Mouse (Mus musculus) stomach, embryonic 14.5 days (tissue): Measurements from ENCODE around the gene Rpl39. TPM values are rescaled to one million over a fixed set of nuclear protein-coding genes. Genes with fewer than 3 reads are reported as not detected.

ENCODE experiments used
- ATAC-seq: fragments of 200-750 bp; cut with Nextera tagmentation; 2 replicates; pipeline ENCODE4 v1.8.0; 2017; ENCODE audit warnings: low read depth, moderate TSS enrichment; ENCODE audit not compliant: insufficient number of reproducible peaks, insufficient read depth, low FRiP score
- H3K27ac ChIP-seq: fragments of 300-500 bp; sonication (generic); 2 replicates; pipeline ENCODE4 v1.5.1; 2014; ENCODE audit warnings: mild to moderate bottlenecking, low read length, moderate library complexity, mixed read lengths
- H3K27me3 ChIP-seq: fragments of 300-500 bp; sonication (generic); 2 replicates; pipeline ENCODE4 v1.6.1; 2014; ENCODE audit warnings: low read length, control low read depth, mixed read lengths; ENCODE audit not compliant: control insufficient read depth, insufficient read depth
- H3K36me3 ChIP-seq: fragments of 300-500 bp; sonication (generic); 2 replicates; pipeline ENCODE4 v1.6.1; 2014; ENCODE audit warnings: mild to moderate bottlenecking, control low read depth, low read length, moderate library complexity, mixed read lengths; ENCODE audit not compliant: control insufficient read depth, insufficient read depth
- H3K4me1 ChIP-seq: fragments of 300-500 bp; sonication (generic); 2 replicates; pipeline ENCODE4 v1.6.1; 2014; ENCODE audit warnings: low read length, control low read depth, mixed read lengths; ENCODE audit not compliant: control insufficient read depth, insufficient read depth
- H3K4me2 ChIP-seq: fragments of 300-500 bp; sonication (generic); replicated peaks from 2 replicates; pipeline ENCODE4 v1.6.1; 2014; ENCODE audit warnings: low read depth, low read length, control low read depth
- H3K4me3 ChIP-seq: fragments of 300-500 bp; sonication (generic); 2 replicates; pipeline ENCODE4 v1.5.1; 2014; ENCODE audit warnings: low read depth, low read length, control low read depth
- H3K9ac ChIP-seq: fragments of 300-500 bp; sonication (generic); replicated peaks from 2 replicates; pipeline ENCODE4 v1.6.1; 2014; ENCODE audit warnings: low read depth, mild to moderate bottlenecking, control low read depth, low read length, moderate library complexity, mixed read lengths
- H3K9me3 ChIP-seq: fragments of 300-500 bp; sonication (generic); 2 replicates; pipeline ENCODE4 v1.6.1; 2016; ENCODE audit warnings: low read depth, low read length, control low read depth; ENCODE audit not compliant: control insufficient read depth
- WGBS: fragments of 180-500 bp; shearing (Covaris S2); extraction: QIAGEN DNeasy Blood & Tissue Kit; methylation state at CpG from one replicate; pipeline ENCODE4 v1.1.7; 2014; 5-methylcytosine and 5-hydroxymethylcytosine counted together
- polyA plus RNA-seq: library from polyadenylated mRNA; unstranded; fragments of >200 nt; fragmentation: Nextera tagmentation; extraction: Ambion mirVana; gene quantifications from 2 replicates; pipeline ENCODE4 v1.2.1, GENCODE M21; 2014

Rpl39 gene
- 674 and 682 TPM in 2 replicates for polyA plus RNA-seq

DNA sequence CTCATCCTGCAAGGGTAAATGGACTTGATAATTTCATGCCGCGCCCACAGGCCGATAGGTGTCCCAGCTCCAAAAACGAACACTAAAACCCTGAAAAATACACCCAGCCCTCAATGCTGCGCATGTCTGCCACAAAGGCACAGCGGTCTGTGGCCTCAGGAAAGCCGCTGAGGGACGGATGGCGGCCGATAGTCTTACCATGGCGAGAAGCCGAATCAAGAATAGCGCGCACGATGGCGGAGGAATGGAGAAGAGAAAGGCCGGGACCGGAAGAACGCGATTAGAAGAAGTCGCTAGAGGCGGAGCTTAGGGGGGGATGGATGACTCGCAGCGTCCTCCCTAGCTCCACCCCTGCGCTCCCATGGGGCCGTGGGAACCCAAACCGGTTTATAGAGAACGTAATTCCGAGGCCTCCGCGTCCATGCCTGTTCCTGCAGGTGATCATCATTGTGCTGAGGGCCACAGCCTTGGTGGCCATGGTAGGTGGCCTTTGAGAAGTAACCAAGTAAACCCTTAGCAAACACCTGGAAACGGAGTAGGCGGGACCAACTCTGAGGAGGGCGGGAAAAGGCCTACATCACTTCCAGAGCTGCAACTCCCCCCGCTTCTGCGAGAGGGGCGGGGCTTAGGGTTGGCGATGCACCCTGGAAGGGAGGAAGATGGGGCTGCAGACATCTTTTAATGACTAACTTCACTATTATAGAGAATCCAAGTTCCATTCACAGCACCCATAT is at the start of gene Rpl39:
Gene Rpl39, minus strand, starts transcription at position 476 of the 734 bp plus-strand sequence.
- H3K4me3 ChIP-seq: peak within 1 kb of the TSS; percentile 56
- ATAC-seq: peak; percentile 91

DNA sequence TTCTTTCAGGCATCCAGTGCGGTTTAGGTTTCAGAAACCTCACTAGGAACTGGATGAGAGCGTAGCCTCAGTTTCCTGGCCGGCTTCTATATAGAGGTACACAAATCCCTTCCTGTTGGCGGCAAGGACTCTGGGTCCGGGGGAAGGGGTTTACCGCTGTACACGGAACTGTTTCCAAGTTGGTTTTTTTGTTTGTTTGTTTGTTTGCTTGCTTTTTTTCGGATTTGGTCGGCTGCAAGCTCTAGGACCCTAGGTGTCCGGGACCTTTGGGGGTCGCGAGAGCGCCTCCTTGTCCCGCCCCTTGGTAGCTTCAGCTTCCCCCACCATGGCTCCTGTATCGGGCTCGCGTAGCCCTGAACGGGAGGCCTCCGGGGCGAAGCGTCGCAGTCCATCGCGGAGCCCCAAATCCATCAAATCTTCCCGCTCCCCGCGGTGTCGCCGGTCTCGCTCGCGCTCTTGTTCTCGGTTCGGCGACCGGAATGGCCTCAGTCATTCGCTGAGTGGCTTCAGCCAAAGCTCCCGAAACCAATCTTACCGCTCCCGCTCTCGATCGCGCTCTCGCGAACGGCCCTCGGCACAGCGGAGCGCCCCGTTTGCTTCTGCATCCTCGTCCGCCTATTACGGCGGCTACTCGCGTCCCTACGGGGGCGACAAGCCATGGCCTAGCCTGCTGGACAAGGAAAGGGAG is 41.6 kb upstream of the Rpl39 start, which contains the start of gene Nkap:
Gene Nkap, plus strand, starts transcription at position 125 of the 688 bp plus-strand sequence.
- Histone ChIP-seq H3K36me3 (no peaks in the 10 kb centered on the region), H3K9me3 (no peaks in the 10 kb centered on the region), H3K27me3 (no peaks in the 10 kb centered on the region), H3K9ac (peak within 1 kb of the TSS; percentile 76), H3K4me3 (peak within 1 kb of the TSS; percentile 51), H3K27ac (peak within 1 kb of the TSS; percentile 55), H3K4me2 (peak within 1 kb of the TSS; percentile 49), H3K4me1 (no peaks in the 10 kb centered on the region)
- peak; percentile 78; the same call in 1 of the 2 replicates for ATAC-seq
- WGBS: 15% methylated on average over 58 of the region's 58 CpGs

More for the DNA sequence above, at the start of gene Rpl39:
- Histone ChIP-seq H3K9me3 (no peaks in the 10 kb centered on the region), H3K9ac (peak within 1 kb of the TSS; percentile 77), H3K4me1 (no peaks in the 10 kb centered on the region), H3K36me3 (no peaks in the 10 kb centered on the region; the same call in 1 of the 2 replicates), H3K27ac (peak within 1 kb of the TSS; percentile 85), H3K27me3 (no peaks in the 10 kb centered on the region), H3K4me2 (peak within 1 kb of the TSS; percentile 60)
- 18% methylated on average over 38 of the region's 38 CpGs for WGBS

DNA sequence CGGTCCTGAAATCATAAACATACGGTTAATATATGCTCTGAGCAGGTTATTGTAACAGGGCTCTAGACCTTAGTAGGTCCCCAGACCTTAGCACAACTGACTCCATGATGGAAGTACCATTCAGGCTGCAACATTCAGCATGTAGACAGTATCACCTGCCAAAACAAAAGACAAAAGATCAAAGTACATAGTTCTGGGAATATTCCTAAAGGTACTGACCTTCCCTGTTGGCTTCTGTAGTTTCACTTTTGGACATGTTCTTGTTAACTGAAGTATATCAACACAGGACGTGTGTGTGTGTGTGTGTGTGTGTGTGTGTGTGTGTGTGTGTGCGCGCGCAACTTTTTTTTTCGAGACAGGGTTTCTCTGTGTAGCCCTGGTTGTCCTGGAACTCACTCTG is 40.3 kb upstream of the Rpl39 start:
- Histone ChIP-seq H3K4me3 (no peak overlapping the region), H3K4me1 (no peaks in the 10 kb centered on the region), H3K4me2 (no peak overlapping the region), H3K27ac (no peak overlapping the region), H3K27me3 (no peaks in the 10 kb centered on the region), H3K9ac (no peak overlapping the region), H3K9me3 (no peaks in the 10 kb centered on the region), H3K36me3 (no peaks in the 10 kb centered on the region)
- ATAC-seq: no peak
- 91% methylated on average over 7 of the region's 7 CpGs for WGBS

DNA sequence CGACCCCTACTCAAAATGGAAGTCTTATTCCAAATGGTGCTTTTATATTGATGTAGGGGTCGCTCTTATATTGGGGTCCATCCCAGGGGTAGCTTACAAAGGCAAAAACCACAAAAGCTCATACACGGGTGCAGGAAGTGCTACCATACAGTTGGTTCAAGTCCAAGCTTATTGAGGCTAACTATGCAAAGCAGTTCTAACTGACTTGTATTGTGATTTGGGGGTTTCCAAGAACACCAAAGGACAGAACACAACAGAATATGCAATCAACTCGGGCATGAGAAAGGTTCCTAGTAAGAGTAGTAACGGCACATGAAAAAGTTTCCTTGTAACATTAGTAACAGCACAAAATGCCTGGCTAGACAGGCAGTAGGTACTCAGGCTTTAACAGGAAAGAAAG is 35.0 kb upstream of the Rpl39 start:
- no peak overlapping the region for H3K4me3 ChIP-seq
- ATAC-seq: no peak
- H3K27me3 ChIP-seq: no peaks in the 10 kb centered on the region
- H3K4me2 ChIP-seq: no peak overlapping the region
- H3K36me3 ChIP-seq: no peaks in the 10 kb centered on the region
- WGBS: 69% methylated on average over 5 of the region's 5 CpGs
- H3K9ac ChIP-seq: no peak overlapping the region
- no peaks in the 10 kb centered on the region for H3K9me3 ChIP-seq
- no peaks in the 10 kb centered on the region for H3K4me1 ChIP-seq
- no peak overlapping the region for H3K27ac ChIP-seq

DNA sequence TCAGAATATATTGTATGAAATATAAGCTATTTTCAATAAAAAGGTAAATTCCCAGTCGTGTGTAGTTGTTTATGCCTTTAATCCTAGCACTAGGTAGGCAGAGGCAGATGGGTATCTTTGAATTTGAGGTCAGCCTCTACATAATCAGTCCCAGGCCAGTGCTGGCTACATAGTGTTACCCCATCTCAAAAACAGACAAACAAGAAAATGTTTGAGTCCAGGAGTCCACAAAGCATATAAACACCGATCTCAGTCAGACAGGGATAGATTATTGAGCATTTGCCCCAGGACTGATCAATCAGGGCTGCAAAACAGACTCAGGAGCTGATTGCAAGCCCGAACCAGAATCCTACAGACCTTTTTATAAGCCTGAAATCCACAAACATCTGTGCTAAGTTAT is 34.4 kb upstream of the Rpl39 start:
- H3K9ac ChIP-seq: no peak overlapping the region
- no peak overlapping the region for H3K4me2 ChIP-seq
- no peak overlapping the region for H3K27ac ChIP-seq
- no peaks in the 10 kb centered on the region for H3K9me3 ChIP-seq
- no peaks in the 10 kb centered on the region for H3K27me3 ChIP-seq
- H3K4me3 ChIP-seq: no peak overlapping the region
- ATAC-seq: no peak
- H3K4me1 ChIP-seq: no peaks in the 10 kb centered on the region
- no peaks in the 10 kb centered on the region for H3K36me3 ChIP-seq
- WGBS: 64% methylated on average over 3 of the region's 3 CpGs

DNA sequence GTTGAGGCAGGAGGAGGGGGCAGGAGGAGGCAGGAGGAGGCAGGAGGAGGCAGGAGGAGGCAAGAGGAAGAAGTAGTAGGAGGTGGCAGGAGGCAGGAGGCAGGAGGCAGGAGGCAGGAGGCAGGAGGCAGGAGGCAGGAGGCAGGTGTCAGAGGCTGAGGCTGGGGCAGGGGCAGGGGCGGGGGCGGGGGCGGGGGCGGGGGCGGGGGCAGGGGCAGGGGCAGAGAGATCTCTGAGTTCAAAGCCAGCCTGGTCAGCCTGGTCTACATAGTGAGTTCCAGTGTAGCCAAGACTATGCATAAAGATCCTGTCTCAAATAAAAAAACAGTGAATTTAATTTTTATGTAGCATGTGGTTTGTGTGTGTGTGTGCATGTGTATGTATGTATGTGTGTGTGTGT is 31.9 kb upstream of the Rpl39 start:
- no peaks in the 10 kb centered on the region for H3K36me3 ChIP-seq
- 33% methylated on average over 2 of the region's 5 CpGs for WGBS
- H3K27ac ChIP-seq: no peak overlapping the region
- no peak overlapping the region for H3K4me3 ChIP-seq
- ATAC-seq: peak; percentile 61; the same call in 1 of the 2 replicates
- no peak overlapping the region for H3K9ac ChIP-seq
- H3K9me3 ChIP-seq: no peaks in the 10 kb centered on the region
- no peaks in the 10 kb centered on the region for H3K4me1 ChIP-seq
- no peak overlapping the region for H3K4me2 ChIP-seq
- no peaks in the 10 kb centered on the region for H3K27me3 ChIP-seq

DNA sequence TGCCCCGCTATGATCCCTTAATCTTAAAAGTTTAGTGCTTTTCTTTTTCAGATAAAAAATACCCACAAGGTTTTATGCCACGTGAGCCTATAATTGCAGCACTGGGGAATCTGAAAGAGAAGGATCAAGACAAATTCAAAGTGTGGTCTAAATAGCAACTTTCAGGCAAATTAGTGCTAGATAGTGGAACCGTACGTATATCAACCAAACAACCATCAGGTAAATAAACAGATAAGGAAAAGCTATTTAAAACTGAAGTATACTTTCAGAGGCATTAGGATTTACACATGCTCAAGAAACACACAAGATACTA is 25.6 kb upstream of the Rpl39 start:
- WGBS: 80% methylated on average over 4 of the region's 4 CpGs
- Histone ChIP-seq H3K27ac (no peak overlapping the region), H3K4me2 (no peak overlapping the region), H3K36me3 (no peaks in the 10 kb centered on the region), H3K27me3 (no peaks in the 10 kb centered on the region), H3K4me1 (no peaks in the 10 kb centered on the region), H3K4me3 (no peak overlapping the region), H3K9ac (no peak overlapping the region), H3K9me3 (no peaks in the 10 kb centered on the region)
- ATAC-seq: no peak

DNA sequence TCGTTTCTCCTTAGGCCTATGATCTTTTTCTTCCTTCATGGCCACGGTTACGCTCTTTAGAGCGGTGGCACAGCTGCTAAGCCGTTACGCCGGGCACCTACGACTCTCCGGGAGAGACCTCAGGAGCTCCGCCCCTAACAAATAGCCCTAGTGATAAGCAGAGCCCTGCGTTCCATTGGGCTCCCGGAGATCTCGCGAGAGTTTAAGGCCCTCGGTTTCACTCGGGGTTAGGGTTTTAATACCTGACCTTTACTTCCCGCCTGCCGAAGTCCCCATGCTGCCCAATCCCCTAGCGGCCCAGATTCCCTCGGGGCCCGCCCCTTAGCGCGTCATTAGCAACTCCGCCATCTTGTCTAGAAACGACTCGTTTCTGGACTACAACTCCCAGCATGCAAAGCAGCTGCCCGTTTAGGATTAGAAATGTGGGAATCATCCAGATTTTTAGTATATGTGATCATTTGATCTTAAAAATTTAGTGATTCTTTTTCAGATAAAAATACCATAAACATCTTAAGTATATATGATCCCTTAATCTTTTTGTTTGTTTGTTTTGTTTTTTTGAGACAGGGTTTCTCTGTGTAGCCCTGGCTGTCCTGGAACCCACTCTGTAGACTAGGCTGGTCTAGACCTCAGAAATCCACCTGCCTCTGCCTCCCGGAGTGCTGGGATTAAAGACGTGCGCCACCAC is 25.1 kb upstream of the Rpl39 start, which contains the start of gene Upf3b:
Gene Upf3b, minus strand, starts transcription at position 130 of the 688 bp plus-strand sequence.
- no peaks in the 10 kb centered on the region for H3K27me3 ChIP-seq
- no peaks in the 10 kb centered on the region for H3K36me3 ChIP-seq
- 18% methylated on average over 30 of the region's 30 CpGs for WGBS
- H3K27ac ChIP-seq: peak within 1 kb of the TSS; percentile 85
- no peaks in the 10 kb centered on the region for H3K4me1 ChIP-seq
- peak; percentile 98 for ATAC-seq
- H3K9ac ChIP-seq: peak within 1 kb of the TSS; percentile 55; the same call in 1 of the 2 replicates
- H3K4me2 ChIP-seq: peak within 1 kb of the TSS; percentile 53
- H3K9me3 ChIP-seq: no peaks in the 10 kb centered on the region
- H3K4me3 ChIP-seq: peak within 1 kb of the TSS; percentile 55
